17 mouse cellular contexts compared by ENCODE assay signal in the genomic region with DNA sequence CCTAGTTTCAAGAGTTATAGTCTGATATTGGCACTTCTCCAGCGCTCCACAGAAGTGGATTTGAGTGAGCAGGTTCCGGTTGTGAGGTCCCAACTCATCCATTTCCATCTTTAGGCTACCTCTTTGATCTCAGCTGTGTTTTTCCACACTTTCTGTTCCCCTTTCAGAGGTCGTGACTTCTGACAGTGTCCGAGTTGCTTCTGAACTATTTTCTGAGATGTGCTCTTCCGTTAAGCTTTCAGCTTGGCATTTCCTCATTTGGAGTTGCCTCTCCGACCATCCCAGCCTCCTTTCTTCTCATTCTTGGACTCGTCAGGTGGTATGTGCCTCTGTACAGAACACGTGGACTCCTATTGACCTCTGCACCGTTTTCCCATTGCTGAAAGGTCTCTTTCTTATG.
DNase-seq lines count a peak whose midpoint lies in the region; ATAC-seq and TF ChIP-seq lines count a peak whose summit lies in the region.
"Had no signal": no experiment of that assay in that cellular context is flagged by ENCODE, and none has a peak within 500 bp of the region (broad histone marks: within the 10 kb centered on the region; RNA-seq: fewer than 3 reads in every experiment).

No protein-coding gene starts in this region.

- peaks cover 11% of the 10 kb centered on the region; the same call in 1 of the 2 replicates for H3K4me1 ChIP-seq in lung, postnatal 0 days (ENCODE audit: insufficient read depth, low read depth, low read length)
- H3K4me1 ChIP-seq: neural tube, embryonic 12.5 days had no signal

- H3K9me3 ChIP-seq in lung, postnatal 0 days (ENCODE audit: low read length), result no peaks in the 10 kb centered on the region
- H3K9me3 ChIP-seq: embryonic facial prominence, embryonic 10.5 days; intestine, embryonic 15.5 days; liver, embryonic 13.5 days; neural tube, embryonic 12.5 days had no signal

- DNase-seq in gastrocnemius, adult 2 months, result no peak
- no peak for DNase-seq in gastrocnemius, postnatal 25 days
- DNase-seq in lung, postnatal 0 days (ENCODE audit: low spot score), result peak; percentile 30
- no peak for DNase-seq in lung, postnatal 4 days
- DNase-seq in spleen, postnatal 10 days (ENCODE audit: low spot score in 2 of 2), result no peak
- DNase-seq in thymus, postnatal 4 days, result no peak
- no peak for DNase-seq in Muller cell, postnatal 12 days (ENCODE audit: inconsistent ontology term)
- DNase-seq: cerebellum, adult 11 months; cerebellum, postnatal 25 days; liver, embryonic 13.5 days; right cerebral cortex, postnatal 25 days; thymus, adult 18-20 months had no signal

- no peak for TF ChIP-seq CTCF in gastrocnemius, adult 2 months (IDR thresholded peaks at IDR 0.05)
- TF ChIP-seq CTCF in lung, postnatal 0 days (IDR thresholded peaks at IDR 0.05), result no peak

- H3K79me2 ChIP-seq in macrophage (ENCODE audit: inconsistent target), result peaks cover 9% of the 10 kb centered on the region

- 44% methylated on average over 9 of the region's 9 CpGs for WGBS in lung, postnatal 0 days
- WGBS in macrophage (ENCODE audit: missing documents), result 10% methylated on average over 9 of the region's 9 CpGs

- TF ChIP-seq EP300 in lung, postnatal 0 days (IDR thresholded peaks at IDR 0.05), result no peak

- H3K27ac ChIP-seq in gastrocnemius, adult 2 months, result peak overlapping the region; percentile 66
- H3K27ac ChIP-seq in lung, postnatal 0 days (ENCODE audit: low read length), result no peak overlapping the region
- peak overlapping the region; percentile 96 for H3K27ac ChIP-seq in macrophage
- H3K27ac ChIP-seq: embryonic facial prominence, embryonic 10.5 days; intestine, embryonic 15.5 days; liver, embryonic 13.5 days; neural tube, embryonic 12.5 days had no signal

- no peak for ATAC-seq in lung, postnatal 0 days
- ATAC-seq: intestine, embryonic 15.5 days; midbrain, embryonic 16.5 days had no signal

- no peak overlapping the region for H3K9ac ChIP-seq in lung, postnatal 0 days (replicated peaks; ENCODE audit: low read depth)
- H3K9ac ChIP-seq: intestine, embryonic 15.5 days; liver, embryonic 13.5 days; neural tube, embryonic 12.5 days had no signal

- no peak overlapping the region for H3K4me2 ChIP-seq in lung, postnatal 0 days (replicated peaks; ENCODE audit: low read depth, low read length)
- H3K4me2 ChIP-seq: intestine, embryonic 15.5 days; neural tube, embryonic 12.5 days had no signal

- H3K27me3 ChIP-seq in lung, postnatal 0 days (replicated peaks; ENCODE audit: insufficient read depth, low read length), result no peaks in the 10 kb centered on the region
- H3K27me3 ChIP-seq: intestine, embryonic 15.5 days; liver, embryonic 13.5 days; neural tube, embryonic 12.5 days had no signal

- intact Hi-C loops in gastrocnemius, adult 2 months (cut with DNase I), result no loop called here

- no peak overlapping the region for H3K4me3 ChIP-seq in gastrocnemius, adult 2 months
- H3K4me3 ChIP-seq in lung, postnatal 0 days (ENCODE audit: low read depth, low read length), result no peak overlapping the region
- H3K4me3 ChIP-seq in macrophage (ENCODE audit: inconsistent target), result no peak overlapping the region
- H3K4me3 ChIP-seq: embryonic facial prominence, embryonic 10.5 days; intestine, embryonic 15.5 days; liver, embryonic 13.5 days; neural tube, embryonic 12.5 days had no signal

- H3K36me3 ChIP-seq in lung, postnatal 0 days (ENCODE audit: insufficient read depth, low read length), result no peaks in the 10 kb centered on the region
- no peaks in the 10 kb centered on the region for H3K36me3 ChIP-seq in macrophage (ENCODE audit: inconsistent target)
- H3K36me3 ChIP-seq: embryonic facial prominence, embryonic 10.5 days; intestine, embryonic 15.5 days; liver, embryonic 13.5 days; neural tube, embryonic 12.5 days had no signal
